Mouse (Mus musculus) liver, embryonic 14.5 days (tissue): Measurements from ENCODE around the gene Snapc3.

Source experiments
- CTCF ChIP-seq: IDR thresholded peaks from 2 replicates; pipeline ENCODE4 v1.5.1; 2016; ENCODE audit warnings: antibody characterized with exemption, low read depth, control low read depth
- EP300 ChIP-seq: IDR thresholded peaks from 2 replicates; pipeline ENCODE4 v1.6.1; 2016; ENCODE audit warnings: antibody characterized with exemption, low read depth

- TF ChIP-seq EP300 (no peak), CTCF (no peak)
These were observed 9.6 kb downstream of the Snapc3 start for GRCm38 (mm10) chr4:83427141-83427540.
